Mouse (Mus musculus): ENCODE measurements around the gene Nr1h2.

Nr1h2 gene

DNA sequence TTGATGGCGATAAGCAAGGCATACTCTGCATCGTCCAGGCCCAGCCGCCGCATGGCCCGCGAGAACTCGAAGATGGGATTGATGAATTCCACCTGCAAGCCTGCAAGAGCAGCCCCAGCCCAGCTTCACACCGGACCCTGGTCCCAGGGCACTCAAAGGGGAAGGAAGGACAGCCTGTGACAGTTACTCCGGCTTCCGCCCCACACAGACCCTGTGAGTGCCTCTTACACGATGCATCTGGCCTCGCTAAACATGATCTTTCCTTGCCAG lies 3.4 kb downstream of the Nr1h2 start:
- DNase-seq (ENCODE audit: extremely low read depth, low read depth) = no peak

DNA sequence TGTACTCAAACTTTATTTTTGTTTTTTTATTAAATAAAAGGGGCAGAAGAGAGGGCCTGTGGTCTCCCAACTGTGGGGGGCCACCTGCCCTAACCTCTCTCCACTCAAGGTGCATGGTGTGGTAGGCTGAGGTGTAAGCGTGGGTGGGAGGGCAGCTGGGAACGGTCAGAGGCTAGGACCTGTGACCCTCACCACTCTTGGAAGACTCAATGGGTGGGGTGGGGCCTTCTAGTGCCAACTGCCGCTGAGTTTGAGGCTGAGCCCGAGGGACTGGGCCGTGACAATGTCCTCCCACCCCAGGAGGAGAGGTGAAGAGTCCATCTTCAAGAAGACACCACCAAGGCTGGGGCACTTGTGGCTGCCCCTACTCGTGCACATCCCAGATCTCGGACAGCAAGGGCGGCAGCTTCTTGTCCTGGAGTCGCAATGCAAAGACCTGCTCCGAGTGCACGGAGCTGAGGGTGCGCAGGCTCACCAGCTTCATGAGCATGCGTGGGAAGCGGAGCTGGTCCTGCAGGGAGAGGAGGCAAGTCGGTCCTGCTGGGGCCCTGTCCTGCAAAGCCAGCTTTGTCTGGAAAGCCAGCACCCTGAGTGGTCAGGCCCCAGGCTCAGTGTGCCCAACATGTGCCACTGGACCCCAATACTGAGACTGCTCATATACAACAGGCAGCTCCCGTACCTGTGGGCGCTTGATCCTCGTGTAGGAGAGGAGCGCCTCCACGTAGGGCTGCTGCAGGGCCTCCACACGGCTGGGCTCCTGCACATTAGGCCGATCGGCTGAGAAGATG lies 3.9 kb downstream of the Nr1h2 start:
- no peak for DNase-seq (ENCODE audit: extremely low read depth, low read depth)

DNA sequence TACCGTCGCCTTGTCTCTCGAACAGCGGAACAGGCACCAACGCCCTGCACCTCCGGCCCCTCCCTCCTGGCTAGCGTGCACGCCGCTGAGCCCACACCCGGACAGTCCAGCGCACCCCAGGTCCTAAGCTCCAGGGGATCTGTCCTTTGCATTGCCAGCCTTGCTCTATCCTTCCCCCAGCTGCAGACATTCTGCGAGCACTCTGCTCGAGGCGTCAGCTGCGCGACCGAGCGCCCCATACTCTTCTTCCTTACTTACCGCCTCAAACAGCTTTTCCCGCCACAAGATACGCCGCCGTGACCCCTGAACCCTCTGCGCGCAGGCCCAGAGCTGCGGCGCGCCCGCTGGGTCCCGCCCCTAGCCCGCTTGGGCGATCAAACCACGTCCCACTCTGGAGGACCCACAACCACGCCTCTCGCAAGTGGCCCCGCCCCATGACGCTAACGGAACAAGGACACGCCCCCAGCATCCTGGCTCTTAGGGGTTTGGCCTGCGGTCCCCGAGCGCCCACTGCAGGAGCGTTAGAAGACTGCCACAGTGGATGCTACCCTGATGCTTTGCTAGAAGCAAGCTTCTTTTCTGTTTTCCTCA lies 5.2 kb downstream of the Nr1h2 start, which contains the start of gene Pold1:
Gene Pold1, minus strand, starts transcription at position 353 of the 591 bp plus-strand sequence.
- DNase-seq (ENCODE audit: extremely low read depth, low read depth) = peak; percentile 92

DNA sequence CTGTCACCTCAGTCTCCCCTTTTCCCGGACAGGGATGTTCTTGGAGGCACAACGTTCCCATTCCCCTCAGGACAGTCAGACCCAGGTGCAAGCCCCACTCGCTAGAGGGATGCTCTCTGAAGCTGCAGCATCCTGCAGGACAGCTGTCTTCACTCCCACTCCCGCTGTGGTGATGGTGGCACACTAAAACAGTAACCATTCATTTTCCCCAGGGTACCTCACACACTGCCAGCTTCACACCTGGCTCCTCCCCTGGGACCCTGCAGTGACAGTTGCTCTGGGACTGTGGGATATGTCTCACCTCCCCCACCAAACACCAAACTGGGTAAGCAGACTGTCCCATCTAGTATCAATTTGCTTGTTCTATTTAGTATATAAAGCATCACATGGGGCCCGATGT lies 6.0 kb downstream of the Nr1h2 start:
- DNase-seq (ENCODE audit: extremely low read depth, low read depth) = no peak

DNA sequence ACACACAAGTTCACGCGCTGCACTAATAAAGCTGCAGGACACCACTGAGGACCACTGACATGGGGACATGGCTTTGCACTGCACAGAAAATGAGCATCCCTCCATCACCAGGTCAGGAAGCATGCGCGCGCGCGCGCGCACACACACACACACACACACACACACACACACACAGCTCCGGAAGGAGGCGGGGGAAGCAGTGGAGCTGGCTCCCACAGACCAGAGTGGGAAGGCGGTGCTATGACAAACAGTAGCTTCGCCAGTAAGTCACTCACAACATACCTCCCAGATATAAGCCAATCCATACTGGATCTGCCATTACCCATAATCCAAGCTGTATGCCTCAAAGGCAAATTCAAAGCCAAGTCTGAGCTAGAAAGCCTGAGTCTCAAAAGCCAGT lies 6.7 kb downstream of the Nr1h2 start:
- no peak for DNase-seq (ENCODE audit: extremely low read depth, low read depth)

DNA sequence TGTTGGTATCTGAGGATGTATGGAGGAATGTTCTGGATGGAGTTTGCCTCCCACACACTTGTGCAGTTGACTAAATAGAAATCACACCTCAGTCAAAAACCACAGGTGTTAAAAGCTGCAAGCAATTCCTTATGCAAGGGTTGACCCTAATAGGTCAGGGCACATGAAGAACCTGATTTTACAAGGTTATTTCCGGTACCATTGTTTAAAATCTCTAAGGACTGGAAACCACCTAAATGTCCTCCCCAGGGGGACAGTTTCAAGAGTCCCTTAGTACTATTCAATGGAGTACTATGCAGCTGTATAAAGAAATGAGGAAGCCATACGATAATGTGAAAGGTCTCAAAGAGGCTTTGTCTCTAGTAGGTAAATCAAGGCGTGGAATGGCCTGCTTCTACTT lies 7.5 kb downstream of the Nr1h2 start:
- no peak for DNase-seq (ENCODE audit: extremely low read depth, low read depth)

DNA sequence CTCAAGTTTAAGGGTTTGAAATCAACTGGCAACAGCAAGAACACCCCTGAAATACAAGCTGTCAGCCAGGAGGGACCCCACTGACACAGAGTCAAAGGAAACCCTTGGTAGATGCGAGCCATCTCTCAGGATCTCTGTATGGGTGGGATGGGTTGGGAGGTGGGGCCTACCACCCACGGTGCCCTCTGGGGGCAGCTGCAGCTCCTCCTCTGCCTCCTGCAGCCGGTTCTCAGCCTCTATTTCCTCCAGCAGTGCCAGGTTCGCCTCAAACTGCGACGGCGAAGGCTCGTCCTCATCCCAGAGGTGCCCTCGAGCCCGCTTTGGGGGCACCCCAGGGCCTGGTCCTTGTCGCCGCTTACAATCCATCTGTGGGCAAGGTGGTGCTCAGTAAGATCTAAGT lies 10.7 kb downstream of the Nr1h2 start:
- no peak for DNase-seq (ENCODE audit: extremely low read depth, low read depth)

DNA sequence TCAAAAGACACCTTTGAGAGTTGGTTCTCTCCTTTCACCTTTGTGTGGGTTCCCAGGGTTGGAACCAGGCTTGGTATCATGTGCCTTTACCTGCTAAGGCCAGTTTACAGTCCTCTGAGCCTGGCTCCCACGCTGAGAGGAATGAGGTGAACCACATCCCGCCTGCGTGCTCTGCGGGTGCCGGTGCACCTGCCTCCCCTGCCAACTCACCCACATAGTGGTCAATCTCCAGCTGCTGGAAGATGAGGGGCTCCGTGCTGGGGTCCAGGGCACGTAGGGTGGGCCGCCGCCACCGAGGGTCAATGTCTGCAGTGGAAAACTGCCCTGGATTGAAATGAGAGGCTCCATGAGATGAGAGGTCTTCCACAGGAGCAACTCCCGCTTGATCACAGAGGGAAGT lies 11.2 kb downstream of the Nr1h2 start:
- no peak for DNase-seq (ENCODE audit: extremely low read depth, low read depth)

DNA sequence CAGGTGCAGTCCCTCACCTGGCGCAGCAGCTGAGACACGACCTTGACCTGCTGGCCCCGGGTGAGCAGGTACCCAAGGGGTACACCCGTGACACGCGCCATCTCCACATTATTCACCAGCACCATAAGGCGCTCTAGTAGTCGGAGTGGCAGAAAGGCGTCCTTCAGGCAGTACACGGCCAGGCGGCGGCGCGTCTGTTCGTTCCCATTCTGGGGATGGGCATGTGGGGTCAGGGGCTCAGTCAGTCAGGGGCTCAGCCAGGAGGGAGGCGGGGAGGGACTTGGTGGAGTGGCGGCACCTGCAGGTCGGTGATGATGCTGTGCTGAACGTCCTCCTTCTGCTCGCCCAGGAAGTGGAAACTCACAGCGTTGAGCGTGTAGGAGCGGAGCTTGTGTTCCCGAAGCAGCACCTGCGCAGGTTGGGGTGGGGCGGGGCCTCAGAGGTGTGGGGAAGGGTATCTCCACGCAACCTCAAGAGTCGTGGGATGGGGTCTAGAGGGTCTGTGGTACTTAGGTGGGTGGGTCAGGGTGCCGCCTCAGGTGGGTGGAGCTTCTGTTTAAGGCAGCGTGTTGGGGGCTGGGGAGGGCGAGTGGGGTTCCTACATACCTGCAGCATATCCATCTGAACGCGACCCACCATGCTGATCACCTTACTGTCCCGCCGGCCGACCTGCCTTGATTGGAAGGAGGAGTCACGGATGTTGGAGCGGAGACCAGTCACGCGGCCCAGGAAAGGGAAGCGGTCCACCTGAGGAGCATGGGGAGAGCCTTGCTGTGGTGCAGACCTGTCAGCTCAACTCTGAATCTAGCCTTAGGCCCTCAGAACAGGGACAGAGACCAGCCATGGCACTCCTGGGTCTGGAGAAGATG lies 14.8 kb downstream of the Nr1h2 start:
- no peak for DNase-seq (ENCODE audit: extremely low read depth, low read depth)

DNA sequence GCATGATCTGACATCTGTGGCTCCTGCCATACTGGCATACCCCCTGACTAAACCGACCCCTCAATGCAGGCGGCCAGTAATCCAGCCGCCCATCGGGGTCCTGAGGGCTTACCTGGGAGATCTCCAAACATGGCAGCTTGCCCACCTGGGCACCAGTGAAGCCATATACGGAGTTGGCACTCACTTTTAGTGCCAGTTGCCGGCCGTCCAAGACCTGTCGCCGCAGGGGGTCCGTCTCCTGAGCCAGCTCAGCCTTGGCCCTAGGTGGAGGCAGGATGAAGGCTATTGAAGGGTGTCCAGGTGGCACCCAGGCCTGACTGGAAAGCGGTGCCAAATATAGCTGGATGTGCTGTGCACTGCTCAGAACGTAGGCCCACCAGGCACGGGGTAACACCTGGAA lies 16.3 kb downstream of the Nr1h2 start:
- no peak for DNase-seq (ENCODE audit: extremely low read depth, low read depth)

DNA sequence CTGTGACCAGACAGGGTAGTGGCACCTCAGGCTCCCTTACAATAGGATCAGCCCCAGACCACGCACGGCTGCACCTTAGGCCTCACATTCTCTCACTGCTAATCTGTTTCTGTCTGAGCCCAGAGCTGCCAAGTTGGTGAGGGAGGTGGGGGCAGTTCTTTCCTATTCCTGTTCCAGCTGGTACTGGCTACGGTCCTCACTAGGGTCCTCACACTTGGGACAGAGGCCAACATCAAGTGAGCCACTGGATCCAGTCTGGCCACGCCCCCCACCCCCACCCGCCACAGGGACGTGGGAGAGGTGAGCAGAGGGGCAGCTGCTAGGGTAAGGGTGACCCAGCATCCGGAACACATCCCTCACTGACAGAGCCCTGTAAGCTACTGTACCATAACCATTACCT lies 16.7 kb downstream of the Nr1h2 start:
- DNase-seq (ENCODE audit: extremely low read depth, low read depth) = no peak

DNA sequence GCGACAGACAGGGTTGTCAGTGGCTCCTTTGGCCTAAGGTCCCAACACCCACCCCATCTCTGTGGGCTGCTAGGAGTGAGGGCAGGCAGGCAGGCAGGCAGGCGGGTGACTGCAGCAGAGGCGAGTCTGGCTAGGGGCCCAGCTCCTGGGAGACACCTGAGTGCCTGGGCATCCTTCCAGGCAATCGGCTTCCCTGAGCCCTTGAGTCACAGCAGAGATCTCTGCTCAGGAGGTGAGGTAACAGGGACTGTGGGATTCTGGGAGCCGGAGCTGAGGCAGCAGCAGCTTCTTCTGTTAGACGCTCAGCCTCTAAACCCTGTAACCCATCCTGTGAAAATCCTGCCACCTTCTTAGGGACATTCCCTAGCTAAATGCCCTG lies 17.2 kb downstream of the Nr1h2 start:
- DNase-seq (ENCODE audit: extremely low read depth, low read depth) = no peak

DNA sequence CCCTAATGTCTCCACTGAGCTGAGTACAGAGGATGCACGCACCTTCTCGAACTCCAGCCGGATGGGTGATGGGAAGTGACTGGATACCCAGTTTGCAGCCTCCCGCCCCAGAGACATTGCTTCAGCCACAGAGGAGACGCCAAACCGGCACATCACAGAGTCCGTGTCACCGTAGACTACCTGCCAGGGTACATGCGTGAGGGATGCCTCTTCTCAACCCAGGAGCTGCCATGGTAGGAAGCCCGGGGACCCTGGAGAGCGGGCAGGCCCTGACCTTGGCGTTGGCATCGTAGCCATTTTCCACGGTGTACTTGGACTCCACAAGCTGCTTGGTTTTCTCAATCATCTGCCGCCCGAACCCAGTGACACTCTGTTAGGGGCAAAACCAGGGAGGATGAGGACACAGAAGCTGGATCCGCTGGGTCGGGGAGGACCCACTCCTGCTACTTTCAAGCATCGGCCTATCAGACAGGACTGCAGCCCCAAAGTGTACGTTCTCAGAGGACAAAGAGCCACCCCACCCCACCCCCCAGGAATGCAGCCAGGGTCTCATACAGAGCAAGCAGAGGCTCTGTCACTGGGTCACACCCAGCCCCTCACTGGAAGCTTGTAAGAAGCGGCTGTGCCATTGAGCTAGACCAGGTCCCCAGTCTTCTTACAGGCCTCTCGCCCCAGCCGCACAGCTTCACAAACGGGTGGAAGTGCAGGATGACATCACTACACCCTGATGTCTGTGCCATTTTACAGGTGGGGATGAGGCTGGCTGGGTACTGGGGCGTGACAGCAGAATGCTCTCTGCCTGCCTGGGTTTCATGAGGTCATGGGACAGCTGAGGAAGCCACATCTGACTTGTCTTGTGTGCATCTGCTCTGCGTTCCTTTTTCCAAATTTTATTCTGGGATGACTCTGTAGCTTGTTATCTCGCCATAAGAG lies 17.8 kb downstream of the Nr1h2 start:
- DNase-seq (ENCODE audit: extremely low read depth, low read depth) = no peak

DNA sequence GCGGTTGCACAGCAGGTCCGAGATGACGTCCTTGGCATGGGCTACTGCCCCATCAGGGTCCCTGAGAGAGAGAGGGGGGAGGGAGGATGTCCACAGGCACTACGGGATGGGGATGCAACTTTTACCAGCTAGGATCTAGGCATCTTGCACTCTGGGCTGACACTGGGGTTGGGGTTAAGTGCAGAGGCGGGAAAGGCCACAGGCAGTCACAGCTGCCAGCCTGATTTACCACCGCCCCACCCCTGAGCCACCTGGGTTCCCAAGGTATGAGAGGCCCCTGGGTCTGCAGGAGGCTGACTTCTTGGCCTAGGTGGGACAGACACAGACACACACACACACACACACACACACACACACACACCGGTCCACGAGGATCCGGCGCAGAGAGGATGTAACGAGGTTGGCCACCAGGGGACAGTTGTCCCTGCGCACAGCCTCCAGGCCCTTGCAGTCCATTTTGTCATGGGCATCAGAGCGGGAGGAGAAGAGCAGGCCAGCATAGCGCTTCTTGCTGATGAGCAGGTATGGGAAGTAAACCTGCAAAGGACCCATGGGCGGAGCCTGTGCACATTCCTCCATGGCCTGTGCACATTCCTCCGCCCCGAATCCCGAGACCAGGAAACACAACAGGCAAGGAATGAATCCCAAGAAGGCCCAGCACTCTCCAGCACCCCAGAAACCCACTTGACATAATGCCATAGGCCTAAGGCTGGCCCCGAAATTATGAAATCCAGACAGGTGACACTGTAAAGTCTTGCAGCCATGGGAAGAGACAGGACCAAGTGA lies 18.9 kb downstream of the Nr1h2 start:
- DNase-seq (ENCODE audit: extremely low read depth, low read depth) = no peak

DNA sequence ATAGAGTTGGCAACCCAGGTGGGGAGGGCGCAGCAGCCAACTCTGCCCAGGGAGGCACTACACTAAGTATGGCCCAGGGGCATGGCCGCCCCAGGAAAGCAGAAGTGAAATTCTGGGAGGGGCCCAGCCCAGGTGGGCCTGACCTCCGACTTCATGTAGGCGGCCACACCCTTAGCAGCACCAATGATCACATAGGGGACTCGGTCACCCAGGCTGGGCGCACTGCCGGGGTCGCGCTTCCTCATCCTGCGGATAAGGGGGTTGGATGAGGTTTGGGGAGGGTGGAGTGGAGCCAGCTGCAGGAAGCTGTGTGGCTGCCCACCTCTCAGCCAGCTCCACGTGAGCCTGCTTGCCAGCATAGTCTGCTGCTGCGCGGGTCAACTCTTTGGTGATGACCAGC lies 19.5 kb downstream of the Nr1h2 start:
- DNase-seq (ENCODE audit: extremely low read depth, low read depth) = no peak

DNA sequence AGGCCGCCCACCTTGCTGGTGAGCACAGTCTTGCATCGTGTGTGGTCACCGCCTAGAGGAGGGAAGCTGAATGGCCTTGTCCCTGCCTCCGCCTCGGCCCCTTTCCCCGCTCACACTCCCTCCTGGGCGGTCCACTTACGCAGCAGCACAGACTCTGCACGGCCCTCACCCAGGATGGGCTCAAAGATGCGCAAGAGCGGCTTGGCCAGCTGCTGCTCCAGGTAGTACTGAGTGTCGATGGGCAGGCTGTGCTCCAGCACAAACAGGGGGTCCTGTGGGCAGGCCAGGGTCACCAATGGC lies 20.1 kb downstream of the Nr1h2 start:
- DNase-seq (ENCODE audit: extremely low read depth, low read depth) = no peak

DNA sequence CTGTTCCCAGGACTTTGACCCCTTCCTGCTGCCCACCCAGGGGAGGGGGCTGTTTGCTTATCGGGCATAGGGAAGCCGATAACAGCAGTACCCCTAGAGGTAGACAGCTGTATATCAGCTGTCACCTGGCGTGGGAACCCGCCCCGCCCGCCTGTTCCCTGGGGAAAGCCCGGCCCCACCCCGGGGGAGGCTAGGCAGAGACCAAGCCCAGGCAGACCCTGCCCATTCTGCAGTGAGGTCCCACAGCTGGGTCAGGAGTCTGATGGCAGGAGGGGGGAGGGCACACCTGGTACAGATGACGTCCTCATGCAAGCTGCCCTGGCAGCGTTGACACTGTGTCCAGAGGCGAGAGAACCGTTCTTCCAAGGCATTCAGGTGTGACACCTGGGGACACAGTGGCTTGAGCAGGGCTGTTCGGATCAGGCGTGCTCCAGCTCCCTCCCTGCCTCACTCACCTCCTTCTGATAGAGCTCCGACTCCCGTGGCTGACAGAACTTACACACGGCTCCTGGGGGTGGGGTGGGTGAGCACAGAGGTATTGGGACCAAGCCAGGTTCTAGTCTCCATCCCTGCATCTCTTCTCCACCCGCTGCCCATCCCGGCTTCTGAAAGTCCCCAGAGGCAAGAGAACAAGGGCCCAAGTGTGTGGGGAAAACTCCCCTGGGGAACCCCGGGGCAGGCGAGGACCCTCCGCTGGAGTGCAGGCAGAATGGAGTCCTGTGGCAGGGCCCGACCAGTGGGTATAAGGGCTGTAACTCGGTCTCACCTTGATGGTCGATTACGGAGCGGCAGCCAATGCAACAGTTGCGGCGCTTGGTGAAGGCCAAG lies 20.6 kb downstream of the Nr1h2 start:
- no peak for DNase-seq (ENCODE audit: extremely low read depth, low read depth)

DNA sequence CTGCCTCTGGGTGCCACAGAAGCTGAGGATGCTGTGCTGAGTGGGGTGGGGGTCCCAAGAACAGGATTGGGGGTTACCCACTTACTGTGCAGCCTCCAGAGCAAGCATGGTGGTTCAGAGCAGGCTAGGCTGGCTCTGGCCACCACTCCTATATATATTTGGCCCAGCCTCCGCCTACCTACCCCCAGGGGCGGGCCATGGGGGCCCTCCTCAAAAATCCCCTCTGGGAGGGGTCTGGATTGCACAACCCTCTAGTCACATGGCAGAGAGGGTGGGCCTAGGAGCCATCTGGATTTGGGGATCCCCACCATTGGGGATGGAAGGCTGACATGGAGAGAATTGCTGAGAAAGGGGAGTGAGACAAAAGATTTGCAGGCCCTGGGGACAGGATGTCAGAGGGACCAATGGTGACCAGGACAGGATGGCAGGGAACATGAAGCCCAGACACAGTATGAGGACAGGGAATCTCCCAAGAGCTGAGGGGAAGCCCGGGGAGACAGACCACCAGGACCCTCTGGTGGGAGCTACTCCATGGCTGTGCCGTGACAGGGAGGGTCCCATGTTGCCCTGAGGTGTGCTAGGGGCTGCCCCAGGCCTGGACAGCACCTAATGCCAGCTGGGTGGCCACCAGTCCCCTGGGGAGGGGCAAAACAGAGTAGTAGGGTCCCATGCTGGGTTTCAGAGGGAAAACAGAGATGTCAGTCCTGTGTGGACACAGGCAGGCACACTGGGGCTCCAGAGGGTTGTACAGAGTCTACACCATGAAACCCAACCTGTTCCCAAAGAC lies 21.6 kb downstream of the Nr1h2 start, which contains the start of gene Spib:
Gene Spib, minus strand, starts transcription at position 126 of the 787 bp plus-strand sequence.
- no peak for DNase-seq (ENCODE audit: extremely low read depth, low read depth)

DNA sequence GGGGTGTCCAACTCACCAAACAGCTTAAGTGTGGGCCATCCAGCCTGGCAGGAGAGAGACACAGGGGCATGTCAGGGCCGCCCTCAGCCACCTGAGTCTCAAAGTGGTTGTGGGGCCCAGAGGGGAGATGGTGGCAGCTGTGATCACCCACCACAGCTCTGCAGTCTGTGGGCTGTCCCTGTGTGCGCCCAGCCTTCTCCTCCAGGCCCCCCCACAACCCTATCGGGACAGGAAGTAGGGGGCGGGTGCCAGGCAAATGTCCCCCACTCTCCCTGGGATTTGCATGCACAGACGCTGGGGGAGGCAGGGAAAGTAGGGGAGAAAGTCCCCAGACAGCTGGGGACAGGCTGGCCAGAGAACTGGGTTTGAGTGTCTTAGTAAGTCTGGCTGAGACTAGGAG lies 22.5 kb downstream of the Nr1h2 start:
- DNase-seq (ENCODE audit: extremely low read depth, low read depth) = no peak

Data from MEL-GATA-1-ER (cell line).